Mouse (Mus musculus) stomach, embryonic 14.5 days (tissue): ENCODE results near the gene Dclre1c. TPM values are rescaled to one million over a fixed set of nuclear protein-coding genes. Genes with fewer than 3 reads are reported as not detected.

ENCODE experiments used
- ATAC-seq: fragments of 200-750 bp; cut with Nextera tagmentation; 2 replicates; pipeline ENCODE4 v1.8.0; 2017; ENCODE audit warnings: low read depth, moderate TSS enrichment; ENCODE audit not compliant: insufficient number of reproducible peaks, insufficient read depth, low FRiP score
- H3K27ac ChIP-seq: fragments of 300-500 bp; sonication (generic); 2 replicates; pipeline ENCODE4 v1.5.1; 2014; ENCODE audit warnings: mild to moderate bottlenecking, low read length, moderate library complexity, mixed read lengths
- H3K27me3 ChIP-seq: fragments of 300-500 bp; sonication (generic); 2 replicates; pipeline ENCODE4 v1.6.1; 2014; ENCODE audit warnings: low read length, control low read depth, mixed read lengths; ENCODE audit not compliant: control insufficient read depth, insufficient read depth
- H3K36me3 ChIP-seq: fragments of 300-500 bp; sonication (generic); 2 replicates; pipeline ENCODE4 v1.6.1; 2014; ENCODE audit warnings: mild to moderate bottlenecking, control low read depth, low read length, moderate library complexity, mixed read lengths; ENCODE audit not compliant: control insufficient read depth, insufficient read depth
- H3K4me1 ChIP-seq: fragments of 300-500 bp; sonication (generic); 2 replicates; pipeline ENCODE4 v1.6.1; 2014; ENCODE audit warnings: low read length, control low read depth, mixed read lengths; ENCODE audit not compliant: control insufficient read depth, insufficient read depth
- H3K4me2 ChIP-seq: fragments of 300-500 bp; sonication (generic); replicated peaks from 2 replicates; pipeline ENCODE4 v1.6.1; 2014; ENCODE audit warnings: low read depth, low read length, control low read depth
- H3K4me3 ChIP-seq: fragments of 300-500 bp; sonication (generic); 2 replicates; pipeline ENCODE4 v1.5.1; 2014; ENCODE audit warnings: low read depth, low read length, control low read depth
- H3K9ac ChIP-seq: fragments of 300-500 bp; sonication (generic); replicated peaks from 2 replicates; pipeline ENCODE4 v1.6.1; 2014; ENCODE audit warnings: low read depth, mild to moderate bottlenecking, control low read depth, low read length, moderate library complexity, mixed read lengths
- H3K9me3 ChIP-seq: fragments of 300-500 bp; sonication (generic); 2 replicates; pipeline ENCODE4 v1.6.1; 2016; ENCODE audit warnings: low read depth, low read length, control low read depth; ENCODE audit not compliant: control insufficient read depth
- WGBS: fragments of 180-500 bp; shearing (Covaris S2); extraction: QIAGEN DNeasy Blood & Tissue Kit; methylation state at CpG from one replicate; pipeline ENCODE4 v1.1.7; 2014; 5-methylcytosine and 5-hydroxymethylcytosine counted together
- polyA plus RNA-seq: library from polyadenylated mRNA; unstranded; fragments of >200 nt; fragmentation: Nextera tagmentation; extraction: Ambion mirVana; gene quantifications from 2 replicates; pipeline ENCODE4 v1.2.1, GENCODE M21; 2014

Dclre1c gene
- polyA plus RNA-seq, 1 experiment from 2014 or later, result 6.4 TPM

GRCm38 (mm10) chr2:3445984-3446383, 22.1 kb downstream of the Dclre1c start:
- Histone ChIP-seq H3K27ac (no peak overlapping the region), H3K4me3 (no peak overlapping the region), H3K4me1 (no peaks in the 10 kb centered on the region), H3K27me3 (no peaks in the 10 kb centered on the region), H3K36me3 (no peaks in the 10 kb centered on the region; the same call in 1 of the 2 replicates), H3K4me2 (no peak overlapping the region), H3K9me3 (no peaks in the 10 kb centered on the region), H3K9ac (no peak overlapping the region)
- no peak for ATAC-seq
- 74% methylated on average over 4 of the region's 4 CpGs for WGBS

- Histone ChIP-seq H3K27me3 (no peaks in the 10 kb centered on the region), H3K4me3 (no peak overlapping the region), H3K27ac (no peak overlapping the region), H3K4me2 (no peak overlapping the region), H3K9ac (no peak overlapping the region), H3K4me1 (no peaks in the 10 kb centered on the region), H3K36me3 (peaks cover 7% of the 10 kb centered on the region; the same call in 1 of the 2 replicates), H3K9me3 (no peaks in the 10 kb centered on the region)
- 77% methylated on average over 2 of the region's 2 CpGs for WGBS
- ATAC-seq, result no peak
Measured at GRCm38 (mm10) chr2:3449431-3449830, 25.5 kb downstream of the Dclre1c start.

GRCm38 (mm10) chr2:3453096-3453495, 29.2 kb downstream of the Dclre1c start:
- no peak for ATAC-seq

GRCm38 (mm10) chr2:3456590-3456989, 32.7 kb downstream of the Dclre1c start:
- H3K27me3 ChIP-seq, result no peaks in the 10 kb centered on the region
- WGBS, result 81% methylated on average over 4 of the region's 4 CpGs
- no peak for ATAC-seq
- H3K4me3 ChIP-seq, result no peak overlapping the region
- peaks cover 24% of the 10 kb centered on the region for H3K36me3 ChIP-seq
- H3K27ac ChIP-seq, result no peak overlapping the region
- H3K9ac ChIP-seq, result no peak overlapping the region
- H3K4me1 ChIP-seq, result no peaks in the 10 kb centered on the region
- no peaks in the 10 kb centered on the region for H3K9me3 ChIP-seq
- no peak overlapping the region for H3K4me2 ChIP-seq

More at GRCm38 (mm10) chr2:3453096-3453495, 29.2 kb downstream of the Dclre1c start:
- H3K9ac ChIP-seq, result no peak overlapping the region
- H3K27ac ChIP-seq, result no peak overlapping the region
- no peak overlapping the region for H3K4me3 ChIP-seq
- no peak overlapping the region for H3K4me2 ChIP-seq
- no peaks in the 10 kb centered on the region for H3K9me3 ChIP-seq
- H3K36me3 ChIP-seq, result peaks cover 15% of the 10 kb centered on the region
- 94% methylated on average over 3 of the region's 3 CpGs for WGBS
- no peaks in the 10 kb centered on the region for H3K4me1 ChIP-seq
- H3K27me3 ChIP-seq, result no peaks in the 10 kb centered on the region

GRCm38 (mm10) chr2:3473891-3474290, 50.0 kb downstream of the Dclre1c start:
- Histone ChIP-seq H3K9ac (peak overlapping the region; percentile 67), H3K27me3 (no peaks in the 10 kb centered on the region), H3K9me3 (no peaks in the 10 kb centered on the region), H3K4me2 (peak overlapping the region; percentile 58), H3K4me3 (peak overlapping the region; percentile 95), H3K4me1 (peaks cover 4% of the 10 kb centered on the region; the same call in 1 of the 2 replicates), H3K36me3 (no peaks in the 10 kb centered on the region), H3K27ac (peak overlapping the region; percentile 93)
- WGBS, result under 1% methylated on average over 12 of the region's 12 CpGs
- ATAC-seq, result no peak

- peak; percentile 78 for ATAC-seq
Measured at GRCm38 (mm10) chr2:3474361-3474805, 50.5 kb downstream of the Dclre1c start.

GRCm38 (mm10) chr2:3474861-3475283, 50.9 kb downstream of the Dclre1c start, which contains the start of gene Suv39h2:
Gene Suv39h2, minus strand, starts transcription at chr2:3475031.
- Histone ChIP-seq H3K27ac (peak within 1 kb of the TSS; percentile 93), H3K4me2 (peak within 1 kb of the TSS; percentile 64), H3K36me3 (no peaks in the 10 kb centered on the region), H3K4me3 (peak within 1 kb of the TSS; percentile 95), H3K9ac (peak within 1 kb of the TSS; percentile 67), H3K9me3 (no peaks in the 10 kb centered on the region), H3K4me1 (peaks cover 4% of the 10 kb centered on the region; the same call in 1 of the 2 replicates), H3K27me3 (no peaks in the 10 kb centered on the region)
- under 1% methylated on average over 42 of the region's 42 CpGs for WGBS
- ATAC-seq, result peak; percentile 99

More at GRCm38 (mm10) chr2:3474361-3474805, 50.5 kb downstream of the Dclre1c start:
- under 1% methylated on average over 46 of the region's 46 CpGs for WGBS
- Histone ChIP-seq H3K27ac (peak overlapping the region; percentile 93), H3K9ac (peak overlapping the region; percentile 67), H3K4me3 (peak overlapping the region; percentile 95), H3K27me3 (no peaks in the 10 kb centered on the region), H3K4me2 (peak overlapping the region; percentile 58), H3K36me3 (no peaks in the 10 kb centered on the region), H3K4me1 (peaks cover 4% of the 10 kb centered on the region; the same call in 1 of the 2 replicates), H3K9me3 (no peaks in the 10 kb centered on the region)

GRCm38 (mm10) chr2:3475746-3476251, 51.9 kb downstream of the Dclre1c start:
- H3K27ac ChIP-seq, result no peak overlapping the region
- 77% methylated on average over 3 of the region's 3 CpGs for WGBS
- H3K4me3 ChIP-seq, result no peak overlapping the region
- H3K9ac ChIP-seq, result no peak overlapping the region
- ATAC-seq, result no peak
- H3K4me2 ChIP-seq, result peak overlapping the region; percentile 64
- H3K9me3 ChIP-seq, result no peaks in the 10 kb centered on the region
- peaks cover 4% of the 10 kb centered on the region; the same call in 1 of the 2 replicates for H3K4me1 ChIP-seq
- H3K36me3 ChIP-seq, result no peaks in the 10 kb centered on the region
- H3K27me3 ChIP-seq, result no peaks in the 10 kb centered on the region
